Mouse (Mus musculus) G1E (cell line): ENCODE results near the gene Hoxd11. TPM values are rescaled to one million over a fixed set of nuclear protein-coding genes. Genes with fewer than 3 reads are reported as not detected.

Experiments used
- ATAC-seq: 2 replicates; pipeline ENCODE4 v1.8.0; 2016; ENCODE audit warnings: mild to moderate bottlenecking; ENCODE audit not compliant: insufficient number of reproducible peaks, poor library complexity, low FRiP score, severe bottlenecking; ENCODE audit errors: extremely low read depth
- DNase-seq: peaks from one replicate; pipeline ENCODE4 v3.0.0; 2012; ENCODE audit warnings: low spot score
- H3K27me3 ChIP-seq: 2 replicates; pipeline ENCODE4 v1.6.1; 2012; ENCODE audit warnings: mild to moderate bottlenecking, low read length, inconsistent platforms; ENCODE audit not compliant: insufficient read depth
- H3K36me3 ChIP-seq: replicated peaks from 2 replicates; pipeline ENCODE3; 2012; ENCODE audit warnings: mild to moderate bottlenecking, inconsistent platforms
- H3K4me1 ChIP-seq: 2 replicates; pipeline ENCODE4 v1.6.1; 2012; ENCODE audit warnings: low read depth, low read length, inconsistent platforms, mixed read lengths; ENCODE audit not compliant: insufficient read depth
- H3K4me3 ChIP-seq: 2 replicates; pipeline ENCODE4 v1.5.1; 2012; ENCODE audit warnings: low read depth, mild to moderate bottlenecking, inconsistent platforms, low read length, moderate library complexity, mixed read lengths
- H3K9me3 ChIP-seq: replicated peaks from 2 replicates; pipeline ENCODE4 v1.6.1; 2012; ENCODE audit warnings: inconsistent platforms
- CTCF ChIP-seq: IDR thresholded peaks from 2 replicates; pipeline ENCODE4 v1.5.1; 2012; ENCODE audit warnings: low read depth, low read length, inconsistent platforms, mixed read lengths
- GATA1 ChIP-seq: IDR thresholded peaks from 2 replicates; pipeline ENCODE4 v1.6.1; 2012; ENCODE audit warnings: borderline replicate concordance, low read length, inconsistent platforms, mixed read lengths
- GATA2 ChIP-seq: IDR thresholded peaks from 2 replicates; pipeline ENCODE4 v1.6.1; 2012; ENCODE audit warnings: low read depth, low read length, inconsistent platforms, borderline replicate concordance
- POLR2AphosphoS5 ChIP-seq: IDR thresholded peaks from 2 replicates; pipeline ENCODE4 v1.6.1; 2012; ENCODE audit warnings: low read depth, low read length, inconsistent platforms; ENCODE audit not compliant: insufficient replicate concordance
- TAL1 ChIP-seq: conservative IDR thresholded peaks from 2 replicates; pipeline ENCODE4 v1.6.1; 2012; ENCODE audit warnings: low read depth, low read length, inconsistent platforms, mixed read lengths
- polyA plus RNA-seq: library from polyadenylated mRNA; stranded (reverse); fragments of >175 nt; gene quantifications from 2 replicates; pipeline ENCODE4 v1.2.3, GENCODE M21; 2012
- total RNA-seq, 2 experiments: library from RNA; stranded (forward) in 1 of 2; stranded (reverse) in 1 of 2; fragments of 200-1000 nt in 1 of 2; fragments of >200 nt in 1 of 2; fragmentation: Nextera tagmentation in 1 of 2; gene quantifications; 2 replicates each; pipeline ENCODE4 v1.2.3; 2014 to 2017

The Hoxd11 gene
- total and polyA plus RNA-seq, 3 experiments, result 0.05 TPM; not detected in 2

DNA sequence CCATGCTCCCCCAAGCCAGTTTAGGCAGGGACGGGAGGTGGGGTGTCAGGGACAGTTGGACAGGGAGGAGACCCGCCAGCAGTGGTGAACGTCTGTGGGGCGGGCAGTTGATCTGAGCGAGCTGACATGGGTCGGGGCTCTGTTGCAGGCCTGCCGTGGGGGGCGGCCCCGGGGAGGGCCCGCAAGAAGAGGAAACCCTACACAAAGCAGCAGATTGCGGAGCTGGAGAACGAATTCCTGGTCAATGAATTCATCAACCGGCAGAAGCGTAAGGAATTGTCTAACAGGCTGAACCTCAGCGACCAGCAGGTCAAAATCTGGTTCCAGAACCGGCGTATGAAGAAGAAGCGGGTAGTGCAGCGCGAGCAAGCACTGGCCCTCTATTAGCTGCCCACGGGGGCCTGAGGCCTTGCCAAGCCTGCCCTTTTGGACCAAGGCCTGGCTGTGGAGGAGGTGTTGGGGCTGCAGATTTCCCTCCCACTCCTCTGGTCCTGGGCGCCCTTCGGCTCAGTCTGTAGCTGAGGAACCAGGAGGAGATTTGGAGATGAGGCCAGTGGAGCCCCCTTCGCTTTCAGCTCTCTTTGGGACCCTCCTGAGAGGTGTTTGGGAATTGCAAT lies 3.6 kb upstream of the Hoxd11 start:
- H3K27me3 ChIP-seq, result peaks cover 48% of the 10 kb centered on the region
- 0 out of 2 replicates have a peak, but pooled peaks cover 2% of the 10 kb centered on the region for H3K9me3 ChIP-seq
- H3K4me1 ChIP-seq, result peaks cover 10% of the 10 kb centered on the region
- TF ChIP-seq GATA1, result no peak
- TF ChIP-seq GATA2, result no peak
- no peak for TF ChIP-seq POLR2AphosphoS5
- no peak for TF ChIP-seq TAL1
- TF ChIP-seq CTCF, result no peak
- H3K36me3 ChIP-seq, result no peaks in the 10 kb centered on the region
- no peak overlapping the region for H3K4me3 ChIP-seq
- ATAC-seq, result no peak
- DNase-seq, result no peak

- DNase-seq (no peak), ATAC-seq (no peak)
- Histone ChIP-seq H3K4me1 (peaks cover 10% of the 10 kb centered on the region), H3K9me3 (peaks cover 5% of the 10 kb centered on the region), H3K4me3 (no peak overlapping the region), H3K36me3 (no peaks in the 10 kb centered on the region), H3K27me3 (peaks cover 46% of the 10 kb centered on the region)
- no peak for TF ChIP-seq CTCF
- TF ChIP-seq GATA2, result no peak
- no peak for TF ChIP-seq GATA1
- TF ChIP-seq TAL1, result no peak
- TF ChIP-seq POLR2AphosphoS5, result no peak
Measured at GRCm38 (mm10) chr2:74676376-74677052, 2.8 kb upstream of the Hoxd11 start.

GRCm38 (mm10) chr2:74677106-74677505 lies 2.3 kb upstream of the Hoxd11 start:
- no peak overlapping the region for H3K4me3 ChIP-seq
- H3K4me1 ChIP-seq, result peaks cover 9% of the 10 kb centered on the region
- no peaks in the 10 kb centered on the region for H3K36me3 ChIP-seq
- DNase-seq (no peak), ATAC-seq (no peak)
- H3K9me3 ChIP-seq, result peaks cover 10% of the 10 kb centered on the region
- TF ChIP-seq GATA2 (no peak), CTCF (no peak), POLR2AphosphoS5 (no peak), GATA1 (no peak), TAL1 (no peak)
- H3K27me3 ChIP-seq, result peaks cover 46% of the 10 kb centered on the region

- DNase-seq (no peak), ATAC-seq (no peak)
- TF ChIP-seq TAL1 (no peak), POLR2AphosphoS5 (no peak), GATA1 (no peak), GATA2 (no peak), CTCF (no peak)
- Histone ChIP-seq H3K4me3 (no peak overlapping the region), H3K36me3 (no peaks in the 10 kb centered on the region), H3K27me3 (peaks cover 36% of the 10 kb centered on the region), H3K4me1 (no peaks in the 10 kb centered on the region), H3K9me3 (peaks cover 23% of the 10 kb centered on the region)
Measured at GRCm38 (mm10) chr2:74679596-74679971, 227 bp downstream of the Hoxd11 start.

GRCm38 (mm10) chr2:74679980-74680379 lies 623 bp downstream of the Hoxd11 start:
- TF ChIP-seq CTCF (no peak), GATA2 (no peak), POLR2AphosphoS5 (no peak), GATA1 (no peak)
- H3K4me3 ChIP-seq, result no peak overlapping the region
- H3K4me1 ChIP-seq, result no peaks in the 10 kb centered on the region
- ATAC-seq, result no peak
- H3K9me3 ChIP-seq, result peaks cover 23% of the 10 kb centered on the region
- peaks cover 36% of the 10 kb centered on the region for H3K27me3 ChIP-seq
- DNase-seq, result no peak
- H3K36me3 ChIP-seq, result no peaks in the 10 kb centered on the region

DNA sequence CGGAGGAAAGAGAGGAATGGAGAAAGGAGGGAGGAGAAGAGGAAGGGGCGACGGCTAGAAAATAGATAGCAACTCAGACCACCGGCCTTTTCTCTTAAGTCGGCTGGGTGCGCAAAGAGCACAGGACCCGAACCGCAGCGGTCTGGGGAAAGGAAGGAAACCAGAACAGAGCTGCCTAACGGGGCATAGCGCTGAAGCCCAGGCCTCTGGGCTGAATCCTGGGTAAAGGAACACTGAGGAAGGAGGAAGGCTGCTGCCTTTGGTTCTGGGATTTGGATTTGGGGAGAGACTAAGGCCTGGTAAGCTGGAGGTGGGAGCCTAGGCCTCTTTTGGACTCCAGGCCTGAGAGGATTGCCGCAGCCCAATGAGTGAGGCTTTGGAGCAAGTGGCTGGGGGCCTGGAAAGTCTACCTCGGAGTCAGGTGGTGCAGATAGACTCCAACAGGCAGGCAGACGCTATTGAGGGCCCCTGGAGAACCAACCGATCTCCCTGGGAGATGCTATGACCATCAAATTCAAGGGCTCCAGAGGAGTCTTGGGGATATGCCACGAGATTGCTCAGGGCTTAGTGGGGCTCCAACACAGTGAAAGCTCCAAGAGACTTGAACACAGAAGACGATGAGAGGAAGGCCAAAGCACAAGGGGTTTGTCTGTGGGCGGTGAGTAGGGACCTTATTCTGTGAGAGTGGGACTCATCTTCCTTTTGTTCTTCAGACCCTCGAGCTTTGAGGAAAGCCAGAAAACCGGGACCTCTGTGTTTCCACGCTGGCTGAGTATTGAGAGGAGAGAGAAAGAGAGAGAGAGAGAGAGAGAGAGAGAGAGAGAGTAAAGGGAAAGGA lies 1.4 kb downstream of the Hoxd11 start:
- DNase-seq, result no peak
- no peak for ATAC-seq
- Histone ChIP-seq H3K9me3 (peaks cover 23% of the 10 kb centered on the region), H3K4me3 (no peak overlapping the region), H3K27me3 (peaks cover 28% of the 10 kb centered on the region), H3K4me1 (no peaks in the 10 kb centered on the region), H3K36me3 (no peaks in the 10 kb centered on the region)
- TF ChIP-seq GATA1 (no peak), TAL1 (no peak), POLR2AphosphoS5 (no peak), GATA2 (no peak), CTCF (no peak)
